Mouse (Mus musculus): ENCODE data around the gene Dagla.

Dagla gene

GRCm38 (mm10) chr19:10280771-10281540 lies 23.7 kb downstream of the Dagla start:
- DNase-seq (ENCODE audit: low spot score): no peak

- DNase-seq (ENCODE audit: low spot score): no peak
Observed at GRCm38 (mm10) chr19:10279668-10280067, 25.0 kb downstream of the Dagla start.

- DNase-seq (ENCODE audit: low spot score): no peak
Observed at GRCm38 (mm10) chr19:10278669-10279324, 25.9 kb downstream of the Dagla start.

DNA sequence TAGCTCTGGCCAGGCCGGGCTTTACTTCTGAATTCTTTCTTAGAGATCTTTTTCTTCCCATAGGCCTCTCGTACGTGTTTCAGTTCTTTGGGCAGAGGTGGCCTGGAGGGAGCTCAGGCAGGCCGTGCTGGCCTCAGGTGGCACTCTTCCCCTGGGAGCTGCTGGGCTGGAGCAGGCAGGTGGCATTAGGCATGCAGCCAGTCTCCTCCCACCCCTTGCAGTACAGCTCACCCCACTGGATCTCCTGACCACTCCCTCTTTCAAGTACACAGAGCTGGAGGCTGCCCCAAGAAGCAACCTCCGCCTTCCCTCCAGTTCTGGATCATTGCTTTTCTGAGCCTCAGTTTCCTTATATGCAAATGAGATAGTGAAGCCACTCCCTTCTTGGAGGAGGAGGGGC lies 26.9 kb downstream of the Dagla start:
- no peak for DNase-seq (ENCODE audit: low spot score)

DNA sequence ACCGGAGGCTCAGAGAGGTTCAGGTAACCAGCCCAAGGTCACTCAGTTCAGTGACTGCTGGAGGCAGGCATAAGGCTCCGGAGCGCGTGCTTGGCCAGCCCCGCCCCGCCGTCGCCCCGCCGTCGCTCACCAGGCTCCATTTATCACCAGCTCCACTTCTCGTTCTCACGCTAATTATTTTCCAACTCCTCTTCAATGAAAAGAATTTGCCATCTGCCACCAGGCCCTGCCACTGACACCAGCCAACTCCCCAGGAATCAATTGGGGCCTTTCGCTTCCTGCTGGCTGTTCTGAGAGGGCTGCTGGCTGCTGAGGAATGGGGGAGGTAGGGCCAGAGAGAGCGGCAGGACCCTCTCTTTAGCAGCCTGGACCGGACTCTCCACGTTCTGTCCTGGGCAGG lies 27.3 kb downstream of the Dagla start:
- DNase-seq (ENCODE audit: low spot score): no peak

DNA sequence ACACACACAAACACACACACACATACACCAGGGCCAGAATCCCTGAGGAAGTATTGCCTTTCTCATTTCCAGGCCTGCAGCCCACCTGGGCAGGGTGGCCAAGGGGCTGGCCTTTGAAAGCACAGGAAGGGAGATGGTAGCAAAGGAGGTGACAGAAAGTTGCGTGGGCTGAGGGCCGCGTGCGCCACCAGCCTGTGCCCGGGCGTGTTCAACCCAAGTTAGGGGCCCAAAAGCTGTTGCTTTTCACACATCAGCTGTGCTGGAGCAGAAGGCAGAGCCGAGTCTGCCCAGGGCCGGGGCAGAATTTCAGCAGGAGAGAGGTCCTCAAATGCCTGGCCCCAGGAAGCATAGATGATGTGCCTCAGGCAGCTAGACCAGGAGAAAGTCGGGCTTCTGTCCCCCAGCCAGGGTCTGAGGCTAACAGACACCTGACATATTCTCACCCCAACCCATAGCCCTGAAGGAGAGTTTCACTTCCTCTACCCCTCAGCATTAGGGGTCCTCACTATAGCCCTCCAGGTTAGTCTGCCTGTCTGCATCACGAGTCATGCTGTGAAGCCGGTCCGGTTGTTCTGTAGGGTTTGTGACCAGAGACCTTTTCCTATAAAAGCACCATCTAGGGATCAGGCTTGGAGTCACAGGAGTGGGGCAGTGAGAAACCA lies 28.1 kb downstream of the Dagla start:
- DNase-seq (ENCODE audit: low spot score): no peak

DNA sequence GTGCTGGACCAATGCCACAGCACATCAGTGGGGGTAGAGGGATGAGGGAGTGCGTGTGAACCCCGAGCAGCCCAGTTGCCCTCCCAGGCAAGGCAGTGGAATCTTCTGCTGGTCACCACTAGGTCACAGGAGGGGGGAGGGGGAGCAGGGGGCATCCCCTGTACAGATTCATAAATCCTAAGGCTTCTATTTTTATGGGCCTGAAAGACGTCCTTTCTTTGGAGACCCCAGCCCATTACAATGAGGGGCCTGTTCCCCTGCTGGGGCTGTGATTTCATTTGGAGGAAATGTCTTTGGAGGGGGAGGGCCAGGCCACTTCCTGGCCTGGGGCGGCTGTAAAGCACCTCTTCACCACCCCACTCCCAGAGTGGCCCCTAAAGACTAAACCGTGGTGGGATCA lies 30.6 kb downstream of the Dagla start:
- no peak for DNase-seq (ENCODE audit: low spot score)

DNA sequence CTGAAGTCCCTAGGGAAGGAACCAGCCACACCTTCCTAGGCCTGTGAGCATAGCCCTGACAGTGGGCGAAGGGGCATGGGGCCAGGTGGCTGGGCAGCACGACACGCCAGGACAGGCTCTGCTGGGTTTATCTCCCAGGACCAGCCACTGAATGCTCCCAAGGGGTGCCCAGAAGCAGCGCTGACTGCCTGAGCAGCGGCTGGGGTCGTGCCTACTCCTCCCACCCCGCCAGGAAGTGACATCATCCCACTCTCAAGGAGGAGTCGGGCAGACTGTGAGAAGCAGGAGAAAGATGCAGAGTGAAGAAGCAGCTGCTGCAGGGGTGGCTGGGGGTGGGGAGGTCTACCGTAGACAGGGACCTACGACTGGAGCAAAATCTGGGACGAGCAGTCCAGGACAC lies 31.9 kb downstream of the Dagla start:
- no peak for DNase-seq (ENCODE audit: low spot score)

DNA sequence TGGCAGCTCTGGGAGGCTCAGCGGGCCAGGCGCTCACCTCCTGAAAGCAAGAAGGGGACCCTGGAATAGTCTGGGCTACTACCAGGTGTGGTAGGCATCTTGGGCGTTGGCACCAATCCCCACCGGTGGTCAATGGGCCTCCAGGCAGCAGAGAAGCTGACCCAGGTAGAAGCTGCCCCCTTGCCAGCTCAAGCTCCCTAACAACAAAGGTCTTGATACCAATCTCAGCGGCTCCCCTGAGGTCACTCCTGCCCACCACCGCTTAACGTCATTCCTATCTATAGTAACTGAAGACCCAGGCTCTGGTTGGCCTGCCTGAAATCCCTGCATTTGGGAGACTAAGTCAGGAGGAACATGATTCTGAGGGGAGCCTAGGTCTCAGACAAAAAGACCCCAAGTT lies 33.1 kb downstream of the Dagla start:
- no peak for DNase-seq (ENCODE audit: low spot score)

GRCm38 (mm10) chr19:10270356-10270755 lies 34.3 kb downstream of the Dagla start:
- DNase-seq (ENCODE audit: low spot score): no peak

DNA sequence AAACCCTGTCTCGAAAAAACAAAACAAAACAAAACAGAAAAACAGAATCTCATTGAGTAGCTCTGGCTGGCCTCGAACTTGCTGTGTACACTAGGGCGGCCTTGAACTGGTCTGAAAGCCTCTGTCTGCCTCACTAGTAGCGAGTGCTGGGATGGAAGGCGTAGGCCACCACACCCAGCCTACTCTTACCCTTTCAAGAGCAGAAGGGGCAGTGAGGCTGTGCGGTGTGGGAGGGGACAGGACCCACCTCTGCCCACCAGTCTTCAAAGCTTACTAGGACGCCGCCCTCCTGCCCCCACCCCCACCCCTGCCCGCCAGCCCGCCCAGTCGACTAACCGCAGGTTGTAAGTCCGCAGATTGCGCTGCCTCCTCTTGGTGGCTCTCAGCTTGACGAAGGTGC lies 35.8 kb downstream of the Dagla start:
- DNase-seq (ENCODE audit: low spot score): no peak

GRCm38 (mm10) chr19:10267953-10268352 lies 36.7 kb downstream of the Dagla start:
- DNase-seq (ENCODE audit: low spot score): no peak

DNA sequence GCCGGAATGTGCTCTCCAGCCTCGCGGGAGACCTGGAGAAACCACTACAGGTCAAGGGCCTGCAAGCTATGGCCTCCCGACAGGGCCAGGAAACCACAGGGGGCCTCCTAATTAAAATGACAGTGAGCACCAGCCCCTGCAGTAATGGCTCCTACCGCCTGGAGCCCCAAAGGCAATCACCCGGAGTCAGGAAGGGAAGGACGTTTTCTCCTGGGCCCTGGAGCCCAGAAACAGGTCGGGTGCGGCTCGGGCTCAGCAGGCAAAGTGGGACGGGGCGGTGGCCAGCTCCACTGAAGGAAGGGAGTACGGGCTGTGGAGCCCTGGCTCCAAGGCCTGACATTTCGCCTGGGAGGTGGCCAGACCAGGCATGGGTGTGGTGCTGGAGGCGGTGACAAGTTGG lies 37.6 kb downstream of the Dagla start:
- no peak for DNase-seq (ENCODE audit: low spot score)

- DNase-seq (ENCODE audit: low spot score): no peak
Observed at GRCm38 (mm10) chr19:10266196-10266850, 38.4 kb downstream of the Dagla start.

GRCm38 (mm10) chr19:10261369-10261768 lies 43.3 kb downstream of the Dagla start:
- no peak for DNase-seq (ENCODE audit: low spot score)

DNA sequence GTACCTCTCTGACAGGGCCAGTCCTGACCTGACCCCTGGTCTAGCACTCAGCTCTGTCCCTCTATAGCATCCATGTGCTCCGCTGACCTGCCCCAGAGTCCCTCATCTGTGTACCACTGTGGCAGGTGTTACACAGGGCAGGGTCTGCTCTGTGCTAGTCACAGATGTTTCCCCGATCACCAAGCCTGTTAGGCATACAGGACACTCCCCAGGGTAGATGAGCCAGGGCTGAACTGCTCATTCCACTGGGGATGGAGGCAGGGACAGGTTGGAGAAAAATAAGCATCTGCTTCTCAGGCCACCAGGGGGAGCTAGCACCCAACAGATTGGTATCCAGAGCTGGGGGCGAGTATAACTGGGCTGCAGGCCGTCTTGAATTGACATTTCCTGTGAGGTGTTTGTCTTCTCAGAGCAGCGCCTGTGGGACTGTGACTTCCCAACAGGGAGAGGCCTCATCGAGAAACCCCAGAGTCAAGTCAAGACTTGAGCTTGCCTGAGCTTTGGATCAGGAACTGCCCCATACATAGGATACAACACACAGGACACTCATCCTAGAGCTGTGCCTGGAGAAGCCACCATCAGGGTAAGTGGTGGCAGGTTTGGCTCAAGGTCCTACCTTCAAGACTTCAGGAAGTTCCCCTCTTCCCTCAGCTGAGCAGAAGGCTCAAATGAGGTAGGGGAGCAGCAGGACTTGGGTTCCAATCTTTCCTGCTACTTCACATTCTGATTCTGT lies 46.2 kb downstream of the Dagla start:
- DNase-seq (ENCODE audit: low spot score): peak; percentile 31

- DNase-seq (ENCODE audit: low spot score): no peak
Observed at GRCm38 (mm10) chr19:10248128-10248527, 56.5 kb downstream of the Dagla start.

DNA sequence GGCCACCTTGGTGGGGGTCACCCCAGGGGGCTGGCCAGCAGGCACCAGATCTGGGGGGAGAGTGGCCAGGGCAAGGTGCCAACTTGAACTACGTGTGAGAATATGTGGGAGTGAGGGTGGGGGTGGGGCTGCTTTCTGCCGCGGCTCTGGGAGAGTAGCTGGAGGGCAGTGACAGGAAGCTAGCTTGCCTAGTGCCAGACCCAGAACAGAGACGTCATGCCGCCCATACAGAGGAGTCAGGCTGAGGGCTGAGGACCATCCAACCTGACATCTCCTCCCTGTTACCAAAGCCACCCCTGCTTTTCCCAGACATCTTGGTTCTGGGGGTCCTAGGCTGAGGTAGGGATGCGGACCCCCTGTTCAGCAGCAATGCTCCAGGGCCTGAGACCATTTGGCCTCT lies 57.5 kb downstream of the Dagla start:
- no peak for DNase-seq (ENCODE audit: low spot score)

DNA sequence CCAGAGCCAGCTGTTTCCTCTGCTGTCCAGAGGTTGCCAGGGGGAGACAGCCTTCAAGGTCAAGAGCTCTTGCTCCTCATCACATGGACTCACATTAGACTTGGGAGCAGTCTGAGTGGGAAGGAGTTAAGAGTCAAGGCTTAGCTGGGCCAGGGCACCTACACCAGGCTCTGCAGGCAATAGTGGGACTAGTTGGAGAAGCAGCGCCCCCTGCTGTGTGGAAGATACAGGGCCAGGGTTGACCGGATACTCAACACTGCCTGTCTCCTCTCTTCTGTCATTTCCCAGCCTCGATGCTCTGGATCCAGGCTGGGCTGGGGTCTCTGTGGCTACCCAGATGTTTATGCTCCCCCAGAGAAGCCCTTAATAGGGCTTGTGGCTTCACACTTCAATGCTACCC lies 60.5 kb downstream of the Dagla start:
- no peak for DNase-seq (ENCODE audit: low spot score)

DNA sequence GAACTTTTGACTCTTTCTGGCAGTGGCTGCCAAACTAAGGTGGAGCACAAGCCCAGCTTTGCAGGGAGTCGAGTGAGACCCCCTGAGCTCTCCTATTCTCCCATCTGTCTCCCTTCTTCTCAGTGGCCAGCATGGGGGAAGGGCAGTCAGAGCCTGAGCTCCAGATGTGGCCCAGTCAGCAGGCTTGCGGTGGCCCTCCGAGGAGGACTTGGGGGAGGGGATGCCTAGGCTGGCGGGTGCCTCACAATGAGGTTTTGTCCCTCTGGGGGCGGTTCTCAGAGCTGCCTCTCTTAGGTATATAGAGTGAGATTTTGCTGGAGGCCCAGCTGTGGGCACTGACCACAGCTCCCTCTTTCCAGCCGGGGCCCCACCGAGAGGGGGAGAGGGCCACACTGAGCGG lies 61.8 kb downstream of the Dagla start:
- no peak for DNase-seq (ENCODE audit: low spot score)

DNA sequence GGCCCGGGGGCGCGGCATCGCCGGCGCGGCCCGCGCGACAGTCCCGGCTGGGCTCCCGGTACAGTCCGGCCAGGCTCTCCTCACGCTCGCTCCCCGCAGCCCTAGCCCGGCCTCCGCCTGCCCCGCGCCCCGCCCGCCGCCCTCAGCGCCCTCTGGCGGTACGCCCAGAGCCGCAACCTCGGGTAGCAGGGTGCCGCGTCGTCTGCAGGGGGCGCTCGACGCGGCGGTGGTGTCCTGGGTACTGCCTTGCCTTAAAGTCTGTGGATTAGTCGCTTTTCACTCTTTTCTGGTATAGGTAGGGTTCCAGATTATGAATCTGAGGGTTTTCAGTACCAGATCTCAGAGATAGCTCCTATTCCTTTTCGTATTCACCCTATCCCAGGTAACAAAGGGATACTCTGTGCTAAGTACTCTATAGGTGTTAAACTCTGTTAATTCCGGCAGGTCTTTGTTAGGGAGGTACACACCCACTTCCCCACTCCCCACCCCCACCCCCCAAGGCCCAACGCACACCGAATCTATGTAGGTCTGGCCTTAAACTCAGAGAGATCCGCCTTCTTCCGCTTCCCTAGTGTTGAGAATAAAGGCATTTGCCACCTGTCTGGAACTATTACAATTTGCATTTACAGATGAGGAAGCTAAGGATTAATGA lies 63.9 kb downstream of the Dagla start, which contains the start of gene Myrf:
TSS of gene Myrf (minus strand) at position 95 of the 652 bp plus-strand sequence.
- peak; percentile 70 for DNase-seq (ENCODE audit: low spot score)

All from T-cell, adult 2 months (primary cell).